ENCODE assay signal across 11 mouse cellular contexts in the genomic region with DNA sequence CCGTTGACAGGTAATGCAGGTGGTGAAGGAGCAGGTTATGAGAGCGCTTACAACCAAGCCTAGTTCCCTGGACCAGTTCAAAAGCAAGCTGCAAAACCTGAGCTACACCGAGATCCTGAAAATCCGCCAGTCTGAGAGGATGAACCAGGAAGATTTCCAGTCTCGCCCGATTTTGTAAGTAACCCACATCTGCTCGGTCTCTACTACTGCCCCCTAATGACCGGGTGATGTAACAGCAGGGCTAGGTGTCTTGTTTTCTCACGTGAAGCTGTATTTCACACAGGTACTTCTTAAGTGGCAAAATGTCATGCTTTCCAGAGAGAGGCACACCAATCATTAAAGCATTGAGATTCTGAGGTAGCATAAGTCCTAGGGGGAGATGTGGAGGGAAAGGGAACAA.
DNase-seq lines count a peak whose midpoint lies in the region; ATAC-seq and TF ChIP-seq lines count a peak whose summit lies in the region.
"Had no signal": no experiment of that assay in that cellular context is flagged by ENCODE, and none has a peak within 500 bp of the region (broad histone marks: within the 10 kb centered on the region; RNA-seq: fewer than 3 reads in every experiment).

No protein-coding gene starts in this region.

- TF ChIP-seq EP300 in MEL (IDR thresholded peaks at IDR 0.05; ENCODE audit: low read depth in 1 of 2, low read length in 2 of 2), result no peak

- no peak for TF ChIP-seq POLR2A in kidney, adult 2 months (IDR thresholded peaks at IDR 0.05; ENCODE audit: low read depth, low read length)
- no peak for TF ChIP-seq POLR2A in MEL (IDR thresholded peaks at IDR 0.05; ENCODE audit: control insufficient read depth in 1 of 2, insufficient read depth in 1 of 2, low read depth in 1 of 2, low read length in 2 of 2, poor library complexity in 1 of 2)

- no peaks in the 10 kb centered on the region for H3K27me3 ChIP-seq in kidney, adult 2 months (replicated peaks; ENCODE audit: control insufficient read depth, insufficient read depth, low read length)
- H3K27me3 ChIP-seq in MEL (ENCODE audit: control insufficient read depth in 1 of 2, insufficient read depth in 2 of 2, low read length in 2 of 2), result no peaks in the 10 kb centered on the region
- H3K27me3 ChIP-seq: midbrain, embryonic 15.5 days had no signal

- no peak overlapping the region for H3K27ac ChIP-seq in kidney, adult 2 months (ENCODE audit: insufficient read depth, low read depth, low read length)
- no peak overlapping the region for H3K27ac ChIP-seq in MEL (ENCODE audit: control insufficient read depth, low read depth, low read length)
- H3K27ac ChIP-seq: midbrain, embryonic 15.5 days had no signal

- WGBS in kidney, adult 2 months, result 80% methylated on average over 9 of the region's 9 CpGs

- no peak overlapping the region for H3K4me3 ChIP-seq in kidney, adult 2 months (ENCODE audit: insufficient read depth, low read depth, low read length)
- H3K4me3 ChIP-seq in MEL (ENCODE audit: control insufficient read depth in 1 of 2, insufficient read depth in 1 of 2, low read depth in 2 of 2, low read length in 2 of 2), result no peak overlapping the region
- H3K4me3 ChIP-seq: midbrain, embryonic 15.5 days had no signal

- DNase-seq in kidney, adult 2 months, result no peak
- no peak for DNase-seq in kidney, adult 18-20 months
- peak; percentile 21 to 37 for DNase-seq in B cell, adult 2 months
- peak; percentile 32 for DNase-seq in MEL (ENCODE audit: low read depth, low spot score)
- DNase-seq in c-Kit-positive CD71-positive TER-119-positive erythroid progenitor cells, embryonic 14.5 days (ENCODE audit: low spot score), result no peak
- DNase-seq: gastrocnemius, postnatal 25 days; kidney, adult 9 months; layer of hippocampus, postnatal 36 days had no signal

- no peak overlapping the region for H3K9ac ChIP-seq in MEL (ENCODE audit: control insufficient read depth, low read depth, low read length, poor library complexity, severe bottlenecking)
- H3K9ac ChIP-seq: midbrain, embryonic 15.5 days had no signal

- H3K9me3 ChIP-seq in MEL (replicated peaks; ENCODE audit: insufficient read depth, low read length), result no peaks in the 10 kb centered on the region
- H3K9me3 ChIP-seq: midbrain, embryonic 15.5 days had no signal

- 0 out of 2 replicates have a peak, but pooled peaks have one; percentile 23 for ATAC-seq in neutrophil, adult 5-6 weeks (ENCODE audit: extremely low read depth, insufficient number of reproducible peaks, low FRiP score, poor library complexity, severe bottlenecking)
- no peak for ATAC-seq in monocyte, adult 5-6 weeks (replicated peaks; ENCODE audit: insufficient number of reproducible peaks, low FRiP score, low TSS enrichment, poor library complexity, severe bottlenecking)
- ATAC-seq: midbrain, embryonic 15.5 days had no signal

- TF ChIP-seq CTCF in kidney, adult 2 months (conservative IDR thresholded peaks at IDR 0.05; ENCODE audit: insufficient read depth, insufficient read length, low read depth, low read length), result peak; percentile 39; the same call in 1 of the 2 replicates
- TF ChIP-seq CTCF in MEL (IDR thresholded peaks at IDR 0.05 in 2 of 3, conservative IDR thresholded peaks at IDR 0.05 in 1 of 3; ENCODE audit: control insufficient read depth in 1 of 3, insufficient read depth in 1 of 3, low read depth in 2 of 3, low read length in 3 of 3, poor library complexity in 1 of 3, severe bottlenecking in 1 of 3), result peak; percentile 46 to 65 (median 53)

- no peaks in the 10 kb centered on the region for H3K79me2 ChIP-seq in MEL (ENCODE audit: control insufficient read depth, insufficient read depth, low read length, poor library complexity)

- H3K36me3 ChIP-seq in kidney, adult 2 months (ENCODE audit: control insufficient read depth, insufficient read depth, low read length), result no peaks in the 10 kb centered on the region
- H3K36me3 ChIP-seq in MEL (ENCODE audit: control insufficient read depth in 1 of 2, insufficient read depth in 2 of 2, low read length in 2 of 2), result no peaks in the 10 kb centered on the region
- H3K36me3 ChIP-seq: midbrain, embryonic 15.5 days had no signal

- TF ChIP-seq RAD21 in MEL (IDR thresholded peaks at IDR 0.05; ENCODE audit: low read depth, low read length), result no peak

- H3K4me1 ChIP-seq in kidney, adult 2 months (ENCODE audit: control insufficient read depth, insufficient read depth, low read length), result no peaks in the 10 kb centered on the region
- H3K4me1 ChIP-seq in MEL (ENCODE audit: control insufficient read depth in 1 of 2, insufficient read depth in 2 of 2, low read length in 2 of 2), result no peaks in the 10 kb centered on the region
- H3K4me1 ChIP-seq: midbrain, embryonic 15.5 days had no signal

TF ChIP-seq in MEL, 35 proteins besides CTCF, POLR2A, EP300 and RAD21:
- TF ChIP-seq HCFC1 (IDR thresholded peaks at IDR 0.05; ENCODE audit: low read depth, low read length), result no peak
- TF ChIP-seq SMC3 (IDR thresholded peaks at IDR 0.05; ENCODE audit: low read depth, low read length), result no peak
- TF ChIP-seq MXI1 (IDR thresholded peaks at IDR 0.05; ENCODE audit: low read depth, low read length), result no peak
- TF ChIP-seq POLR2AphosphoS5 (IDR thresholded peaks at IDR 0.05; ENCODE audit: borderline replicate concordance, low read depth, low read length), result no peak
- no peak for TF ChIP-seq ZNF384 (IDR thresholded peaks at IDR 0.05; ENCODE audit: low read depth, low read length)
- TF ChIP-seq CHD2 (IDR thresholded peaks at IDR 0.05; ENCODE audit: low read length), result no peak
- no peak for TF ChIP-seq RCOR1 (IDR thresholded peaks at IDR 0.05; ENCODE audit: low read depth, low read length)
- TF ChIP-seq ELF1 (IDR thresholded peaks at IDR 0.05; ENCODE audit: low read depth, low read length), result no peak
- no peak for TF ChIP-seq NELFE (IDR thresholded peaks at IDR 0.05; ENCODE audit: low read depth, low read length)
- TF ChIP-seq UBTF (IDR thresholded peaks at IDR 0.05; ENCODE audit: borderline replicate concordance, insufficient read depth, low read depth, low read length), result no peak
- TF ChIP-seq TAL1 (IDR thresholded peaks at IDR 0.05; ENCODE audit: low read length), result no peak
- TF ChIP-seq KAT2A (conservative IDR thresholded peaks at IDR 0.05; ENCODE audit: low read depth, low read length), result no peak
- TF ChIP-seq ZC3H11A (IDR thresholded peaks at IDR 0.05; ENCODE audit: low read depth, low read length), result no peak
- TF ChIP-seq USF2 (IDR thresholded peaks at IDR 0.05; ENCODE audit: borderline replicate concordance in 1 of 2, insufficient read depth in 1 of 2, low read depth in 1 of 2, low read length in 2 of 2), result no peak
- TF ChIP-seq POLR2AphosphoS2 (IDR thresholded peaks at IDR 0.05; ENCODE audit: low read length), result no peak
- TF ChIP-seq JUND (IDR thresholded peaks at IDR 0.05; ENCODE audit: low read depth, low read length), result no peak
- TF ChIP-seq USF1 (IDR thresholded peaks at IDR 0.05; ENCODE audit: low read depth, low read length), result no peak
- no peak for TF ChIP-seq CHD1 (IDR thresholded peaks at IDR 0.05; ENCODE audit: low read depth, low read length)
- TF ChIP-seq TCF12 (IDR thresholded peaks at IDR 0.05; ENCODE audit: low read depth, low read length), result no peak

Comparison
In these comparisons a context has a peak if more than half of its experiments do, and no peak if none do; other contexts are left out.
1. DNase-seq: peak in B cell, adult 2 months (2 of 2) and MEL (single experiment); none in kidney, adult 2 months (single experiment), kidney, adult 18-20 months (single experiment) and c-Kit-positive CD71-positive TER-119-positive erythroid progenitor cells, embryonic 14.5 days (single experiment).